Mouse (Mus musculus): Measurements from ENCODE around the gene Zfp786. TPM values are rescaled to one million over a fixed set of nuclear protein-coding genes. Genes with fewer than 3 reads are reported as not detected.

Zfp786 gene
- polyA plus RNA-seq (2017; shearing (Covaris generic)), result not detected

GRCm38 (mm10) chr6:47830104-47831078 lies at the start of gene Zfp786:
Gene Zfp786 (minus strand): TSS chr6:47830867.

GRCm38 (mm10) chr6:47877058-47877457 lies 46.4 kb upstream of the Zfp786 start, which contains the start of gene Zfp282:
Gene Zfp282 (plus strand): TSS chr6:47877204.

GRCm38 (mm10) chr6:47835482-47835983 lies 4.9 kb upstream of the Zfp786 start, which contains the start of gene Zfp398:
Gene Zfp398 (plus strand): TSS chr6:47835661.

GRCm38 (mm10) chr6:47813257-47813878 lies 17.3 kb downstream of the Zfp786 start, which contains the start of gene Pdia4:
Gene Pdia4 (minus strand): TSS chr6:47813430.

Other genes with a start within 250 kb of the Zfp786 start
- gene Ezh2, start 235.5 kb downstream of the Zfp786 start, polyA plus RNA-seq (2017; shearing (Covaris generic)), result 42.5 TPM
- 68.8 TPM for gene Pdia4, start 17.4 kb downstream of the Zfp786 start, polyA plus RNA-seq (2017; shearing (Covaris generic))
- 15.6 TPM for gene Zfp398, start 4.8 kb upstream of the Zfp786 start, polyA plus RNA-seq (2017; shearing (Covaris generic))
- gene Zfp282, start 46.3 kb upstream of the Zfp786 start, polyA plus RNA-seq (2017; shearing (Covaris generic)), result 4.3 TPM
- 36.3 TPM for gene Zfp212, start 89.6 kb upstream of the Zfp786 start, polyA plus RNA-seq (2017; shearing (Covaris generic))
- gene Zfp956, start 122.5 kb upstream of the Zfp786 start, polyA plus RNA-seq (2017; shearing (Covaris generic)), result 26.3 TPM
- 34.0 TPM for gene Zfp777, start 218.0 kb upstream of the Zfp786 start, polyA plus RNA-seq (2017; shearing (Covaris generic))

Data from effector memory CD4-positive, alpha-beta T cell, adult 5 months (primary cell).